Mouse (Mus musculus) adrenal gland, adult 18-20 months (tissue): ENCODE measurements around the gene Kiss1. TPM values are rescaled to one million over a fixed set of nuclear protein-coding genes. Genes with fewer than 3 reads are reported as not detected.

Source experiments
- DNase-seq, 2 experiments: peaks; one replicate each; pipeline ENCODE4 v3.0.0; 2021 to 2022; ENCODE audit warnings: low spot score in 2 of 2
- total RNA-seq, 2 experiments: library from RNA; stranded (reverse); gene quantifications; 1 replicate in 1 of 2; 2 replicates in 1 of 2; pipeline ENCODE4 v1.2.3; 2021

Kiss1 gene
- total RNA-seq, 2 experiments from 2014 or later = not detected

DNA sequence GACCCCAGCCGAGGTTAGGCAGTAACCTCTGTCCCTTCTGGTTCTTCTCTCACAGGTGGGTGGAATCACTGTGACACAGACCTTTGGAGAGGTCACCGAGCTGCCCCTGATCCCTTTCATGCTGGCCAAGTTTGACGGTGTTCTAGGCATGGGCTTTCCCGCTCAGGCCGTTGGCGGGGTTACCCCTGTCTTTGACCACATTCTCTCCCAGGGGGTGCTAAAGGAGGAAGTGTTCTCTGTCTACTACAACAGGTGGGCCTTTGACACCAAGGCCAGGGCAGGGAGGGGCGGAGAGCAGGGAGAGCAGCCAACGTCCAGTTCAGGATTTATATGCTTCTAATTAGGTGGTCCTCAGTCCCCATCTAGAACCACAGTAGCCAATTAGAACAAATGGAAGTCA, 34.7 kb downstream of the Kiss1 start:
- DNase-seq = no peak

- no peak for DNase-seq
Measured at GRCm38 (mm10) chr1:133361006-133361405, 39.3 kb downstream of the Kiss1 start.

- no peak for DNase-seq
Measured at GRCm38 (mm10) chr1:133362103-133362502, 40.4 kb downstream of the Kiss1 start.

DNA sequence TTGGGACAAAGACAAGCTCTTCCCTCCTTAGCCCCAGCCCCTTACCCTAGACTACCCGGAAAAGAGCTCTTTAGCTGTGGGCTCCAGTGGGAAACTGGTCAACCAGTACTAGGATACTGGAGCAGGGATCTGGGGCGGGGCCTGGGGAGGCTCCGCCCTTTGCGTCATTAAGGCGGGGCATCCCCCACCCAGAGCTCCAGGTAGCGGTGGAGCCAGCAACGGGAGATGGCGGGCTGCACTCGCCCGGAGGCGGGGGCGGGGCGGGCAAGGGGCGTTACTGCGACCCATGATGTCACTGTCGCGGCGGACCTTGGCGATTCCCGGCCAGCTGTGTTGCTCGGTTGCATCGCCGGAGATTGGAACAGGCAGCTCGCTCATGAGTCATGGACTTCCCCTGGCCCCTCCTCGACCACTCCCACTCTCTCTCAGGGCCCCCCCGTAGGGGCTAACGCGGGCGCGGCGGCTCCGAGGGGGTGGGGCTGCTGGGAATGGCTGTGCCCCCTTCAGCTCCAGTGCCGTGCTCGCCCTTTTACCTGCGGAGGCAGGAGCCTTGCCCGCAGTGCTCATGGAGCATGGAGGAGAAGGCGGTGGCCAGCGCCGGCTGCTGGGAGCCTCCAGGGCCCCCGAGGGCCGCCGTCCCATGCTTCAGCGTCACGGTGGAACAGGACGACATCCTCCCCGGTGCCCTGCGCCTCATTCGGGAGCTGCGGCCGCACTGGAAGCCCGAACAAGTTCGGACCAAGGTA, 41.8 kb downstream of the Kiss1 start, which contains the start of gene Etnk2:
Gene Etnk2, plus strand, starts transcription at position 297 of the 746 bp plus-strand sequence.
- DNase-seq = peak; percentile 84 to 85

DNA sequence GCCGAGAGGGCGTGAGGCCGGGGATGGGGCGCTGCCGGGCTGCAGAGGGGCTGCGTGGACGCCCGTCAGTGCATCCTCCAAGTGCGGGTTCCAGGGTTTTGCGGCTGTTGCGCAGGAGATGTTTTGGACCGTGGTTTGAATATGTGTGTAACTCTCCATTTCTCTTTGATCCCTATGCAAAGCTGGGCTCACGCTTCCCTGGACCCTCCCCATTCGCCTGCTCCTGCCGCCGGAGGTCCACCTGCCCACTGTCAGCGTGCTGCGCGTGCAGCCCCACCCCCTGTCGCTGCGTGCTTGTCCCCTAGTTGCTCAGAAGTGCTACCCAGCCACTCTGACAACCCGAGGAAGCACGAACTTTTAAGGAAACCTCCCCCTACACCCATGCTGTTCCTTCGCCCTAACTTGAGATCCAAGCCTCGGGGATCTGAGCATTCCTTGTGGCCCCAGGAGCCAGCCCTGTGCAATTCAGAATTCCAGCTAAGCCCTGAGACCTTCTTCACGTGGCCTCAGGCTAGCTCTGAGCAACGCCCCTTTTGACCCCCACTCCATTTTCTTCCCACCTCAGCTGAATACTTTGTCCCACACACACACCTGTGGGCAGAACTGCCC, 42.5 kb downstream of the Kiss1 start:
- DNase-seq = no peak

- no peak for DNase-seq
Measured at GRCm38 (mm10) chr1:133364890-133365289, 43.2 kb downstream of the Kiss1 start.

- DNase-seq = no peak
Measured at GRCm38 (mm10) chr1:133366951-133367605, 45.4 kb downstream of the Kiss1 start.

DNA sequence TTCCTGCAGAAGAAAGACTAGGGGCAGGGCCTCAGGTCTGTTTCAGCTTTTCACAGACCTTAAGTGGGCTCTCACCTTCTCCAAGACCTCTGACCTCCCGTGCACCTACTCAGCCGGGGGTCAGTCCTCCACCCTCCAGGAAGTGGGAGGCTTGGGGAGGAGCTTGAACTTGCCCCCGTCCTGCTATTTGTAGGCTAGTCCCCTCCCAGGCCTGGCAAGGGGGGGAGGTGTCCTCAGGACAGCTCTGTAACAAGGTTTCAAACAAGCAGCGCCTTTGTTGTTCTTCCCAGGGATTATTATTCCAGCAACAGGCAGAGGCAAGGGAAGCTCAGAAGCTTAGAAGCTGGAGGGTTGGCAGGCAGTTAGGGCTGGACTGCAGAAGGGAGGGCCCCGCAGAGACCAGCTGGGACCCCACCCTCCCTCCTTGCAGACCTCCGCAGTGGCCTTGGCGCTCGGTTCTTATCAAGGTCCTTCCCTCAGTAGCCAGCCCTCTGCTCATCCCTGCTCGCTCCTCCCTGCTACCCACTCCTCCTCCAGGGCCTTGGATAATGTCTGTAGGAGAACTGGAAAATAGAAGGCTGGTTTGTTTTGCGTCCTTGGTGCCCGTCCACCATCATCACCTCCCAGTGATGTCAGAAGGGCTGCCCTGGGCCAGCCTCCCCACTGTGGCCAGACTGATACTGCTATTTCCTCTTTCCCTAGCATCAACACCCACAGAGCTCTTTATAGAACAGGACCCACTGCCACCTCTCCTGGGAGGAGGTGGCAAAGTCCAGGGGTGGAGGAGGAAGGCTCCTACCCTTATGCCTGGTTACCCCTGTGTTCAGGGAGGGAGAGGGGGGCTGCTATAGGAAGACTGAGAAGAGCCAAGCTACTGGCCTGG, 46.2 kb downstream of the Kiss1 start:
- DNase-seq = peak in 1 of 2 experiments; percentile 33

DNA sequence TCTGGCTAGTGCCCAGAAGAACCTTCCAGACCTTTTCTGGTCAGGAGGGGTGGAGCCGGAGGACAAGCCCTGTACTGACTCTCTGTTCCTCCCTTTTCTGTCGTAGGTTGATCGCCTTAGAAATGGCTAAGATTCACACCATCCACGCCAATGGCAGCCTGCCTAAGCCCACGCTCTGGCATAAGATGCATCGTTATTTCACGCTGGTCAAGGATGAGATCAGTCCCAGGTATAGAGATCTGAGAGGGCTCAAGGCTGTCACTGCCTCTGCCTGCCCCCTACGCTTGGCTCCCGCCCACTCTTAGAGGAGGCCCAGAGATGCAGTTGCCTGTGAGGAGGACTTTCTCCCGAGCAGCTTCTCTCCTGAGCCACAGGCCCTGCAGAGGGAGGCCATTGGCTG, 47.0 kb downstream of the Kiss1 start:
- DNase-seq = no peak

- no peak for DNase-seq
Measured at GRCm38 (mm10) chr1:133370352-133370751, 48.7 kb downstream of the Kiss1 start.

DNA sequence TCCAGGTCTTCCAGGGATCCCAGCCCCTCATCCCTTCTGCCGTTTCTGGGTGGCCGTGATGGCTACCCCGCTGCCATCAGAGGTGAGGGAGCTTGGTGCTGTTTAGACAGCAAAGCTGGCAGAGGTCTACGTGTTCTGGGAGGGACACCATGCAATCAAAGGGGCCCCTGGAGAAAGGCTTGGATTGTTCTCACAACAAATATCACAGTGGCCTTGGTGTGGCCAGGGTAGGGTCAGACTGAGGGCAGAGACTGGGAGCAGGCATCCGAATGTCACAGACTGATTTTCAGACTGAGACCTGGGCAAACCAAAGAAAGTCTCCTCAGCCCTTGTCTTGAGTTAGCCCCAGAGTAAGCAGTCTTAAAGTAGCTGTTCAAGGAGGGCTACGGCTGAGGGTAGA, 49.8 kb downstream of the Kiss1 start:
- no peak for DNase-seq

GRCm38 (mm10) chr1:133372113-133372512, 50.4 kb downstream of the Kiss1 start:
- peak in 1 of 2 experiments; percentile 48 for DNase-seq

DNA sequence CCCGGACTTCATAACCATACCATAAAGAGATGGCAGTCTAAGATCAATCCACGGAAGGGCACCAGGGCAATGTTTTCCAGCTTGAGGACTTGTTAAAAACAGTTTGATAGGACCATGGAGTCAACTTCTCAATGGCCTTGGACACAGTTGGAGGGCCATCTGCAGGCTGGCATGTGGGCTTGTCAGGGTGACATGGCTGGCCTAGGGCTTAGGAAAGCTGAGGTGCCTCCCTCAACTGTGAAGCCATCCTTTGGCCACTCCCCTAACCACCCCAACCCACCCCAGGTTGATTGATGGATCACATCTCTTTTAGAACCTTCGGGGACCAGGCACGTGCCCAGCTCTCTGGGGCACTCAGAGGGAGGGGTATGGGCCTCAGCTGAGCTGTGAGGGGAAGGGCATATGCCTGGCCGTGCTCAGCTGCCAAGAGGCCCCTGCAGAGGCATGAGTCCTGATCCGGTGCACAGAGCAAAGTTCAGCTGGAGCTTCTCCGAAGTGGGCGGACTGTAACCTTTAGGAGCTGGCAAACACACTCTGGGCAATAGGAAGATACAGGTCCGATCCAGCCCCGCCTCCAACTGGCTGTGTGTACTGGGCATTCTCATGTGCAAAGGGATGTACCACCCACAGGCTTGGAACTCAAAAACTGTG, 54.1 kb downstream of the Kiss1 start:
- no peak for DNase-seq

DNA sequence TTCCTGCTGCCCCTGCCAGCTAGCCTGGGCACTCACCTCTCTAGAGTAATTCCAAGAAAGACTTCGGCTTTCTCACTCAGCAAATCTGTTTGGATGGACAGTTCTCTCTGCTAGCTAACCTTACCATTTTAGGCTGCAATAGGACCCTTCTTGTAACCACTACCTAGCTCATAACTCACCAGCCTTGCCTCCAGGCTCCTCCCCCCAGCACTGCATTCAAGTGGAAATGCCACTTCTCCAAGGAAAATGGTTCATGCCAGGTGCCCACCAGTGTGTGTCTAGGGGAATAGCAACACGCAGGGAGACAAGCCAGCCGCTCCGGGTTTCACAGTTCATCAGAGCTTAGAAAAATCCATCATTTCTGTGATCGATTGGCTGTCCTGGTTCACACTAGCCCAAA, 55.9 kb downstream of the Kiss1 start:
- DNase-seq = no peak

Other genes starting within 250 kb of the Kiss1 start
- 100 to 1,000 TPM in 1 of 2 experiments, 10 to 100 TPM in 1; 95.7 to 103 TPM for gene Ppp1r15b, start 190.7 kb upstream of the Kiss1 start, total RNA-seq
- 10 to 100 TPM in 1 of 2 experiments, 1 to 10 TPM in 1; 9.0 to 17.9 TPM for gene Plekha6, start 157.7 kb upstream of the Kiss1 start, total RNA-seq
- 1 to 10 TPM in 1 of 2 experiments, under 1 TPM in 1; 0.96 to 1.2 TPM for gene Golt1a, start 12.1 kb upstream of the Kiss1 start, total RNA-seq
- gene Ren1, start 28.6 kb downstream of the Kiss1 start, total RNA-seq = 10 to 100 TPM in 1 of 2 experiments, 1 to 10 TPM in 1; 5.5 to 26.0 TPM
- gene Etnk2, start 41.7 kb downstream of the Kiss1 start, total RNA-seq = 10 to 100 TPM in 1 of 2 experiments, 1 to 10 TPM in 1; 7.7 to 52.9 TPM
- gene Sox13, start 102.5 kb downstream of the Kiss1 start, total RNA-seq = 10 to 100 TPM; 14.0 to 18.5 TPM